Mouse (Mus musculus): Measurements from ENCODE around the gene Cdkn1a.
A peak's percentile ranks its signal among the peaks of the same experiment; 100 is the strongest.
"Not testable (repeated sequence)": the region's sequence is repeated elsewhere in the genome, so short reads cannot be mapped to it uniquely, and the experiment has no call there.

Cdkn1a gene

GRCm38 (mm10) chr17:29090776-29091175, at the start of gene Cdkn1a:
Gene Cdkn1a, plus strand, starts transcription at chr17:29090976.
- H3K36me3 ChIP-seq (ENCODE audit: control insufficient read depth, insufficient read depth, low read length, poor library complexity, severe bottlenecking): no peaks in the 10 kb centered on the region
- no peak for DNase-seq (ENCODE audit: low read depth, low spot score)
- H3K27me3 ChIP-seq (ENCODE audit: control insufficient read depth, insufficient read depth, low read length, poor library complexity, severe bottlenecking): no peaks in the 10 kb centered on the region

DNA sequence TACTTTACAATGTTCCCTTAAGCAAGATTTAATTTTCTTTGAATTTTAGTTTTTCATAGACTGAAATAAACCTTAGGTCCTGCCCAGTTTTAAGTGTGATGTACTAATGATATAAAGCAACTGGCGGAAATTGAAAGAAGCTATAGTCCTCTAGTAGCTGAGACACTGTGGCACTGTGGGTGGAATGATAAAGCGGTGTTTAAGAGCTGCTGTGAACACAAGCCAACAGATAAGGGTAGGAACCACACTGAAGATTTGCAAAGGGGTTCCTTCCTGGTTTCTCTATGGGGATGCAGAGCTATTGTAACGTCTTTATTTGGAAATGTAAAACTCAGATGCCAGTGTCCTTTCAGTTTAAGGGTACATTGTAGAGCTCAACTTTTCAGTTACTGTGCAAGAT, 49.1 kb upstream of the Cdkn1a start:
- H3K36me3 ChIP-seq (ENCODE audit: control insufficient read depth, insufficient read depth, low read length, poor library complexity, severe bottlenecking): peaks cover 32% of the 10 kb centered on the region
- DNase-seq (ENCODE audit: low read depth, low spot score); H3K27me3 ChIP-seq (ENCODE audit: control insufficient read depth, insufficient read depth, low read length, poor library complexity, severe bottlenecking): not testable (repeated sequence)

DNA sequence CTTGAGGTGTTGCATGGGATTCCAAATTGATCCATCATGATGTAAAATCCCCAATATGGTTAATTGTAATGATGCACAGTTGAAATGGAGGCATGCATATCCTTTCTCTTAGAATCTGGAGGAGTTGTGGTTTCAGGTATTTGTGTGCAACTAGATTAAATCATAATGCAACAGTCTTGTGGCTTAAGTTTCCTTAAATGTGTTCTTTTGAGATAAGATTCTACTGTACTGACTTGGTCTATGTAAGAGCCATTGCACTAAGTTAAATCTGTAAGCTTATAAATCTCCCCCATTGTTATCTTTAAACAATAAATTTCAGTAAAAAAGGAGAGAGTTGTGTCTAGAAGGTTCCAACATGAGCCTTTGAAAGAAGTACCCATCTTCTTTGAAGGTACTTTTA, 48.2 kb upstream of the Cdkn1a start:
- H3K36me3 ChIP-seq (ENCODE audit: control insufficient read depth, insufficient read depth, low read length, poor library complexity, severe bottlenecking): peaks cover 26% of the 10 kb centered on the region
- no peaks in the 10 kb centered on the region for H3K27me3 ChIP-seq (ENCODE audit: control insufficient read depth, insufficient read depth, low read length, poor library complexity, severe bottlenecking)
- DNase-seq (ENCODE audit: low read depth, low spot score): no peak

DNA sequence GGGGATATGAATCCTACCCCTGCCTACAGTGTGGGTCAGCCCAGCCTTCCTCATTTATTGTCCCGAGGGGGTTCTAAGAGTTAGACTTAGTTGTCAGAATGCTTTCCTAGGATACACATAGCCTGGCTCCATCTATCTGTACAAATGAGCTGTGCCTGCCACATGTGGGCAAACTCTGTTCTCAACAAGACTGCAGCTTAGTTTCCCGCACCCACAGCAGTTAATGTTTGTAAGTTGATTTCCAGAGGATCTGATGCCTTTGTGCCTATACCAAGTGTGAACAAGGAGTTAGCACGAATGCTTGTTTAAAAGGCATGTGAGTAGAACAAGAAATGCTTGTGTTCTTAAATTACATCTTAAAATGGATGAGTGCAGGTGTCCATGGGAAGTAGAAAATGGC, 47.2 kb upstream of the Cdkn1a start:
- H3K27me3 ChIP-seq (ENCODE audit: control insufficient read depth, insufficient read depth, low read length, poor library complexity, severe bottlenecking): no peaks in the 10 kb centered on the region
- DNase-seq (ENCODE audit: low read depth, low spot score): no peak
- H3K36me3 ChIP-seq (ENCODE audit: control insufficient read depth, insufficient read depth, low read length, poor library complexity, severe bottlenecking): peaks cover 24% of the 10 kb centered on the region

GRCm38 (mm10) chr17:29044146-29044924, 46.4 kb upstream of the Cdkn1a start:
- H3K27me3 ChIP-seq (ENCODE audit: control insufficient read depth, insufficient read depth, low read length, poor library complexity, severe bottlenecking): no peaks in the 10 kb centered on the region
- H3K36me3 ChIP-seq (ENCODE audit: control insufficient read depth, insufficient read depth, low read length, poor library complexity, severe bottlenecking): peaks cover 23% of the 10 kb centered on the region
- DNase-seq (ENCODE audit: low read depth, low spot score): no peak

- Histone ChIP-seq H3K36me3 (ENCODE audit: control insufficient read depth, insufficient read depth, low read length, poor library complexity, severe bottlenecking) (peaks cover 17% of the 10 kb centered on the region), H3K27me3 (ENCODE audit: control insufficient read depth, insufficient read depth, low read length, poor library complexity, severe bottlenecking) (no peaks in the 10 kb centered on the region)
- peak; percentile 79 for DNase-seq (ENCODE audit: low read depth, low spot score)
Measured at GRCm38 (mm10) chr17:29044925-29045319, 45.9 kb upstream of the Cdkn1a start.

GRCm38 (mm10) chr17:29045741-29046530, 44.8 kb upstream of the Cdkn1a start:
- no peak for DNase-seq (ENCODE audit: low read depth, low spot score)
- Histone ChIP-seq H3K27me3 (ENCODE audit: control insufficient read depth, insufficient read depth, low read length, poor library complexity, severe bottlenecking) (no peaks in the 10 kb centered on the region), H3K36me3 (ENCODE audit: control insufficient read depth, insufficient read depth, low read length, poor library complexity, severe bottlenecking) (peaks cover 13% of the 10 kb centered on the region)

- Histone ChIP-seq H3K36me3 (ENCODE audit: control insufficient read depth, insufficient read depth, low read length, poor library complexity, severe bottlenecking) (peaks cover 12% of the 10 kb centered on the region), H3K27me3 (ENCODE audit: control insufficient read depth, insufficient read depth, low read length, poor library complexity, severe bottlenecking) (no peaks in the 10 kb centered on the region)
- DNase-seq (ENCODE audit: low read depth, low spot score): no peak
Measured at GRCm38 (mm10) chr17:29046863-29047262, 43.9 kb upstream of the Cdkn1a start.

DNA sequence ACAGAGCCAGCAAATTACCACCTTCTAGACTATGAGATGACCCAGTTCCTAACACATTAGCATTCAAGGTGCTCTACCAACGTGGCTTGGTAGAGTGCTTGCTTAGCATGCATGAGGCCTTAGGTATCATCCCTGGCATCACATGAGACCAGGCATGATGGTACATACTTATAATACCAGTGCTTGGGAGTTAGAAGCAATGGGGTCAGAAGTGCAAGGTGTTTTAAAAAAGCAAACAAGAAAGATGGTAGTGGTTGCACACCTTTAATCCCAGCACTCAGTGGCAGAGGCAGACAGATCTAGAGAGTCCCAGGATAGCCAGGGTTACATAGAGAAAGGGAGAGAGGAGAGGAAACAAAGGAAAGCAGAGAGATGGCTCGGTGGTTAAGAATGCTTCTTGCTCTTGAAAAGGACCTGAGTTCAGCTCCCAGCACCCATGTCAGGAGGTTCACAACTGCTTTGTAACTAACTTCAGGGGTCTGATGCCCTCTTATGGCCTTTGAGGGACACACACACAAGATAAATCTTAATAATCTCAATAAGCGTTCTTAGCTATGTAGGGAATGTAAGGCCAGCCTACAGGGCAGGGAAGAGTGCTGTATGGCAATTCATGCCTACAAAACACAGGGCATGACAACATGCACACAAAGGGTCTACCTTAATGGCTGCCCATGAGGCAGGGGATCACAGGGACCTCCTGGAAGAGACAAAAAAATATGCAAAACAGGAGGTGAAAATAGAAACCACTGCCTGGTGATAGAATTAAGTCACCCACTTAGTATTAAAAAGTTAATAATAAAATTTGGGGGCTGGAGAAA, 42.9 kb upstream of the Cdkn1a start:
- Histone ChIP-seq H3K36me3 (ENCODE audit: control insufficient read depth, insufficient read depth, low read length, poor library complexity, severe bottlenecking) (peaks cover 12% of the 10 kb centered on the region), H3K27me3 (ENCODE audit: control insufficient read depth, insufficient read depth, low read length, poor library complexity, severe bottlenecking) (no peaks in the 10 kb centered on the region)

GRCm38 (mm10) chr17:29048748-29049507, 41.8 kb upstream of the Cdkn1a start:
- peaks cover 10% of the 10 kb centered on the region for H3K36me3 ChIP-seq (ENCODE audit: control insufficient read depth, insufficient read depth, low read length, poor library complexity, severe bottlenecking)
- DNase-seq (ENCODE audit: low read depth, low spot score): peak; percentile 86
- no peaks in the 10 kb centered on the region for H3K27me3 ChIP-seq (ENCODE audit: control insufficient read depth, insufficient read depth, low read length, poor library complexity, severe bottlenecking)

More for the DNA sequence above, 42.9 kb upstream of the Cdkn1a start:
- DNase-seq (ENCODE audit: low read depth, low spot score): no peak

GRCm38 (mm10) chr17:29049508-29049889, 41.3 kb upstream of the Cdkn1a start:
- no peak for DNase-seq (ENCODE audit: low read depth, low spot score)
- Histone ChIP-seq H3K36me3 (ENCODE audit: control insufficient read depth, insufficient read depth, low read length, poor library complexity, severe bottlenecking) (peaks cover 9% of the 10 kb centered on the region), H3K27me3 (ENCODE audit: control insufficient read depth, insufficient read depth, low read length, poor library complexity, severe bottlenecking) (no peaks in the 10 kb centered on the region)

DNA sequence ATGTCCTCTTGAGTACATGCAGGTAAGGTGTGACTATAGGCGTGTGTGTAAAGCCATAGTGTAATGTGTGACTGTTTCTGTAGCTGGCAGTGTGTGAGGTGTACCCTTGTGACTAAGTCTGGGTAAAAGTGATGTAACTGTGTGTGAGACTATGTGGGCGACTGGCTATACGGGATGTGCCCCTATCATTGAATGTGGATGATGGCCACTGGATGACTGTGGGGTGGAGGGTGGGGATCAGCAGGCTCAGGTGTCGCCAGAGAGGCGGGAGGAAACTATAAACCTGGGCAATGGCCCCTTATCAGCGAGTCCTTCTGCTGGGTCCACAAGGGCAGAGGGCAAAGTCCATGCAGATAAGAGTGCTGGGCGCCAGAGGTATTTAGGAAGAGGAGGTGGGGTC, 40.9 kb upstream of the Cdkn1a start:
- H3K27me3 ChIP-seq (ENCODE audit: control insufficient read depth, insufficient read depth, low read length, poor library complexity, severe bottlenecking): no peaks in the 10 kb centered on the region
- no peak for DNase-seq (ENCODE audit: low read depth, low spot score)
- peaks cover 7% of the 10 kb centered on the region for H3K36me3 ChIP-seq (ENCODE audit: control insufficient read depth, insufficient read depth, low read length, poor library complexity, severe bottlenecking)

DNA sequence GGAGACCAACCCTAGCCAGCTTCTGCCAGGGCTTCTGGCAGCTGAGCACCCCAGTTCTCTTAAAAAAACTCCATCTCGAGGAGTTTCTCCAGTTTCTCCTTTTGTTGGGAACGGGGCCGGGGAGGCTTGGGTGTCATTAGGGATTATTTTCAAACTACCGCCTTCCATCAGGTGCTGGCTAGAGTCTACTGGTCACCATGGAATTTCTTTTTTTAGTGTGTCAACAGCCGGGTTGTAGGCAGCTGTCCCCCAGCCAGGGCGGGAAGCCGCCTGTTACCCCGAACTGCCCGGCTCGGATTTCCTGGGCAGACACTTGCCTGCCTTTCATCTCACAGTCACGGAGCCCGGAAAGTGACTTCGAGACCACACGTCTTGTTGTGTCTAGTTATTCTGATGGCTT, 40.0 kb upstream of the Cdkn1a start:
- no peaks in the 10 kb centered on the region for H3K27me3 ChIP-seq (ENCODE audit: control insufficient read depth, insufficient read depth, low read length, poor library complexity, severe bottlenecking)
- H3K36me3 ChIP-seq (ENCODE audit: control insufficient read depth, insufficient read depth, low read length, poor library complexity, severe bottlenecking): peaks cover 1% of the 10 kb centered on the region
- no peak for DNase-seq (ENCODE audit: low read depth, low spot score)

- Histone ChIP-seq H3K36me3 (ENCODE audit: control insufficient read depth, insufficient read depth, low read length, poor library complexity, severe bottlenecking) (no peaks in the 10 kb centered on the region), H3K27me3 (ENCODE audit: control insufficient read depth, insufficient read depth, low read length, poor library complexity, severe bottlenecking) (no peaks in the 10 kb centered on the region)
- DNase-seq (ENCODE audit: low read depth, low spot score): no peak
Measured at GRCm38 (mm10) chr17:29053067-29053466, 37.7 kb upstream of the Cdkn1a start.

Data from splenic B cell, adult 2 months (primary cell).